Mouse (Mus musculus): Measurements from ENCODE around the gene Hmcn1.

Gene Hmcn1

DNA sequence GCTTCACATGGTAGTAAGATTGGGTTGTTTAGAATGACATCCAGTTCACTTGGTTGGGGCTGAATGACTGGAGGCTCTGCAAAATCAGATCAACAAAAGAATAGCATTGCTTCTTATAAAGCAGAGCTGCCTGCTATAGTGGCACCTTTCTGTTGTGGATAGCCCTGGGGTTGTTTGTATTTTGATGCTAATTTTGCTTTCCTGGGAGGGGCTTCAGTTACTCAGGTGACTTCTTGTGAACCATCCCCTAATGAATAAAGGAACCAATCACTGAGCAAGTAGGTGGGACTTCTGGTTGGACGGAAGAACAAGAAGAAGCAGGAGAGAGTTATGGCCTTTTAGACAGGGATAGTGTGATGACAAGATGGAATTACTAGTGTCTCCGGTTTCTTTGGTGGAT lies 370.0 kb downstream of the Hmcn1 start:
- no peak for DNase-seq

- no peak for DNase-seq
Observed at GRCm38 (mm10) chr1:150610539-150610938, 382.7 kb downstream of the Hmcn1 start.

DNA sequence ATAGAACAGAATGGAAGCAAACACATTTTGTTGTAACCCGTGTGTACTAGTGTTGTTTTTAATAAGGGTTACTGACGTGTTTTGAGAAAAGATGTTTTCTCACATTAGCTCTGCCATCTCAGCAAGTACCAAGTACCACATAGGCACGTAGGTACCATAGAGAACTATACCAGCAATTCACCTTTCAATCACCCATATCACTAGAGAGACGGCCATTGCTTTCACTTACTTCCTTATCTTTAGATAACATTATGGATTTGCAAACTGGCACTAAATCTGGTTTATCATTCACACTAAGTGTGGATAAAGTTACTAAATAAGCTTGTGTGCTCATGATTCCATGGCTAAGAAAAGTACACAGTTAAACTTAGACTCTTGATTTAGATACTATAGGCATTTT lies 387.1 kb downstream of the Hmcn1 start:
- DNase-seq = no peak

- no peak for DNase-seq
Observed at GRCm38 (mm10) chr1:150593614-150594013, 399.6 kb downstream of the Hmcn1 start.

- DNase-seq = peak; percentile 22 to 35
Observed at GRCm38 (mm10) chr1:150591253-150591652, 402.0 kb downstream of the Hmcn1 start.

GRCm38 (mm10) chr1:150587410-150587809 lies 405.8 kb downstream of the Hmcn1 start:
- no peak for DNase-seq

- no peak for DNase-seq
Observed at GRCm38 (mm10) chr1:150584477-150584876, 408.8 kb downstream of the Hmcn1 start.

- DNase-seq = no peak
Observed at GRCm38 (mm10) chr1:150583734-150584133, 409.5 kb downstream of the Hmcn1 start.

- no peak for DNase-seq
Observed at GRCm38 (mm10) chr1:150580561-150580960, 412.7 kb downstream of the Hmcn1 start.

DNA sequence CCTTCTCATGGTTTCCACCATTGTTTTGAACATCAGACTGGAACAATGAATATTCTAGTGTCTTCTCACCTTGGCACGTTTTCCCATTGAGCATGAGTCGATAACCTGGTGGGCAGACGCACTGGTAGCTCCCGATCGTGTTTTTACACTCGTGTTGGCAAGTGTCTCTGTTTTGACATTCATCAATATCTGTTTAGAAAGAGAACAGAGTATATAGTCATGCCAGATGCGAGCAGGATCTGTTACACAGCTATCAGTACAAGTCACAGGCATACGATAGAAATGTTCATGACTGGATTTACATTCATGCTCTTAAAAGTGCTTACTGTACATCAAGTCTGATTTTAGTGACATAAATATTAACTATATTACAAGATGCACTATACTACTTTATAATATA lies 419.8 kb downstream of the Hmcn1 start:
- no peak for DNase-seq

DNA sequence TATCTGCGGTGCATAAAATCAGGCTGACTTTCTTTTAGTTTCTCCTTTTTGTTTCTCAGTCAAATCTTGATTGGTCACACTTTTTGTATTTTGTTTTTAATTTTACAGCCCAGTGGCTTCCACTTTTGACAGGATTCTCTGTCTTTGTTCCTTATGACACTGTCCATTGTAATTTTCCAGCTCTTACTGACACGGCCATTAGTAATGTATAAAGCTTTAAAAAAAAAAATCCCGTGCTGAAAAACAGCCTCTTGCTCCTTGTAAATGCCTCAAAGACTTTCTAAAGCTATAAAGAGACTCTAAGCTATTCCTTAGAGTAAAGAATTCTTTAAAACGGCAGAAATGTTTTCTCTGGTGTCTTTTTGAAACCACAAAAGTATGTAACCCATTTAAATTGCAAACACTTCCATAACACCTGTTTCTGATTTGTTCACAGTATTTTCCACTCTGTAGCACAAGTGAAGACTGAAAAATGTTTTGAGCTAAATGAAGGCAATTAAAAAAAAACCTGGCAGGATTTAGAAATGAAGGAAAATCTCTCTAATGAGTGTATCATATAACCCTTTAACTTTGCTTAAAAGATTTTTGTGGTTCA lies 422.6 kb downstream of the Hmcn1 start:
- no peak for DNase-seq

DNA sequence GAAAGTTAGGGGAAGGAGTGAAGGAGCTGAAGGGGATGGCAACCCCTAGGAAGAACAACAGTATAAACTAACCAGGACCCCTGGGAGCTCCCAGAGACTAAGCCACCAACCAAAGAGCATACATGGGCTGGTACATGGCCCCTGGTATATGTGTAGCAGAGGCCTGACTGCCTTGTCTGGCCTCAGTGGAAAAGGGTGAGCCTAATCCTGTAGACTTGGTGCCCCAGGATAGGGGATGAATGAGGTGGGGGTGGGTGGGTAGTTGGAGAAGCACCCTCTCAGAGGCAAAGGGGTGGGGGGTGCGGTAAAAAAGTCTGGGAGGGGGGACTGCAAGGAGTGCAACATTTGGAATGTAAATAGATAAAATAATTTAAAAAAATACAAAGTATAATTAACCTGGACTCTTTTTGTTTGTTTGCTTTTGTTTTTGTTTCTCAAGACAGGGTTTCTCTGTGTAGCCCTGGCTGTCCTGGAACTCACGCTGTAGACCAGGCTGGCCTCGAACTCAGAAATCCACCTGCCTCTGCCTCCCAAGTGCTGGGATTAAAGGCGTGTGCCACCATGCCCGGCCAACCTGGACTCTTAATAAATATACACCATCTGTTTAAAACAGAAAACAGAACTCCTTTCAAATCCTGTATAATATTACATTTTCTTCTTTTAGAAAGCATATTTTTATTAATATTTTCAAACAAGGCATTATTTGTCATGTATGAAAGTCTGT lies 423.3 kb downstream of the Hmcn1 start:
- no peak for DNase-seq

- no peak for DNase-seq
Observed at GRCm38 (mm10) chr1:150566287-150566686, 426.9 kb downstream of the Hmcn1 start.

DNA sequence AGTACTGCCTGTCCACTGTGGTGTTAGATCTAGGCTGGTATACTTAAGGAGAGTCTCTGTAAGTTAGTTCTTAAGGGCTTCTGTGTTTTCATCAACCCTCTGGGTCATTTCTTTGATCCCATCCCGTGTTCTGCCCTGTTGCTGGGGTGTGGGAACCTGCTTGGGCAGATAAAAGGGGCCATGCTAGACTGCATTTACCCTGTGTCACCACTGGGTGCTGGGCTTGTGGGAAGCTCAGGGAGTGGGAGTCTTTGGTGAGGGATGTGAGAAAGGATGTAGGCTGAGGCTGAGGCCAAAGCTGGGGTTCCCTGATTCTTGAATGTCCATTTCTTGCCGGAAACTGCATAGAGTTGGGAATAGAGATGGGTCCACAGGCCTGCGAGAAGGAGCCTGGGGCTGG lies 436.6 kb downstream of the Hmcn1 start:
- DNase-seq = no peak

GRCm38 (mm10) chr1:150551390-150551789 lies 441.8 kb downstream of the Hmcn1 start:
- DNase-seq = no peak

GRCm38 (mm10) chr1:150546463-150546862 lies 446.8 kb downstream of the Hmcn1 start:
- DNase-seq = no peak

DNA sequence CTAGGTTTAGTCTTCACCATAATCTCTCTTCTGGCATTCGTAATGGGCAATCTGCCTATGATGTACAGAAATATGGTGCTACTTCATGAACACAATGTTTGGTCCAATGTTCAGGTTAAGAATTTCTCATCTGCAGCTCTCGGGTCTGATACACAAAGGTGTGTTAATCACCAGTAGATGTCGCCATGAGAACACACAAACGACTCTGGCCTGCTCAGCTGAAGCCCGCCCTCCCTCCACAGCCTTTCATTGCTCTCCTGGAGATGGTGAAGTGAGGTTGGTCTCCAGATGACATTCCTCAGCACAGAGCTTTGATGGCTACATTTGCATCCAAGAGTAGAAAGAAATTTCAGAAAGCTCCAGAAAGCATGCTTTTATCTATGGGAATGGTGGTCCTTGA lies 453.0 kb downstream of the Hmcn1 start:
- DNase-seq = peak; percentile 16 to 23

- DNase-seq = no peak
Observed at GRCm38 (mm10) chr1:150537410-150538128, 455.7 kb downstream of the Hmcn1 start.

DNA sequence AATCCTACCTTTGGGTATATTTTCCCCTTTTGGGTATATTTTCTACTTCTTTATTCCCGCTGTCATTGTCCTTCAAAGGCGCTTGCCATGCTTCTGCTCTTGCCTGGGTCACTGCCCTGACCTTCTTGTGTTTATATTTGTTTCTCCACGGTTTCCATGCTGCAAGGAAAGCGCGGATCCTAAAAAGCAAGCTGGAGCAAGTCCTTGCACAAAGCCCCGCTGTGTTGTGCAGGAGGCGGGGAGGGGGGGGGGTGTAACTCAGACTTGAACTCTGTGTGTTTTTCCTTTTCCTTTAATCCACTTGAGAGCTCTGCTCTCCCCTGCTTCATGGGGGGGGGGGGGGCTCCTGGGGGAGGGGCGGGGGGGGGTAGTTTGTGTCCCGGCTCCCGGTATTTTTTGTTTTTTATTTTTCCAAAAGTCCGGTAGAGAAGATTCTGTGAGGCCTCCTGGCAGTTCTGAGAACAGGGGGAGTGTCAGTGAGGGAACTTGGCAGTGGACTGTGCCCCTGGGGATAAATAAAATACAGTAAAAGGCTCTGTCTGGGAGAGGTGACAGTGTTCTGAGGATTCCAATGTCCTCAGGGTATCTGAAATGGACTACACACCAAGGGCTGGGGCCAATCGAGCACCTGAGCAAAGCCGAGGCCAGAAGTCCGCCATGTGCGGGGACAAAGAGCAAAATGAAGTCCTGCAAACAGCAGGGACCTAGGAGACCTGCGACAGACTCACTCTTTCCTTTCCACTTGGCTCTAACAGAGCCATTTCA lies 457.3 kb downstream of the Hmcn1 start:
- DNase-seq = no peak

- DNase-seq = no peak
Observed at GRCm38 (mm10) chr1:150534587-150534986, 458.6 kb downstream of the Hmcn1 start.

- DNase-seq = no peak
Observed at GRCm38 (mm10) chr1:150513041-150513440, 480.2 kb downstream of the Hmcn1 start.

All from cerebellum, adult 18-20 months (tissue).